Mouse (Mus musculus) heart, adult 2 months (tissue): ENCODE results near the gene Ube3b. TPM values are rescaled to one million over a fixed set of nuclear protein-coding genes. Genes with fewer than 3 reads are reported as not detected.
A peak's percentile ranks its signal among the peaks of the same experiment; 100 is the strongest.

Experiments
- DNase-seq, 2 experiments: peaks; one replicate each; pipeline ENCODE4 v3.0.0; 2021
- H3K27ac ChIP-seq: fragments of 200-600 bp; 2 replicates; pipeline ENCODE4 v1.8.1; 2022
- H3K27me3 ChIP-seq: fragments of 200-500 bp; 2 replicates; pipeline ENCODE4 v1.6.1; 2012; ENCODE audit warnings: mild to moderate bottlenecking, low read length, inconsistent platforms, mixed read lengths; ENCODE audit not compliant: control insufficient read depth, insufficient read depth
- H3K36me3 ChIP-seq: fragments of 200-500 bp; 2 replicates; pipeline ENCODE4 v1.6.1; 2012; ENCODE audit warnings: low read length, inconsistent platforms; ENCODE audit not compliant: control insufficient read depth, insufficient read depth
- H3K4me1 ChIP-seq: fragments of 200-500 bp; 2 replicates; pipeline ENCODE4 v1.6.1; 2011; ENCODE audit warnings: low read length; ENCODE audit not compliant: control insufficient read depth, insufficient read depth
- H3K4me3 ChIP-seq: fragments of 200-600 bp; 2 replicates; pipeline ENCODE4 v1.8.1; 2022
- H3K79me2 ChIP-seq: fragments of 200-500 bp; replicated peaks from 2 replicates; pipeline ENCODE4 v1.6.1; 2012; ENCODE audit warnings: mild to moderate bottlenecking, inconsistent platforms, low read length, moderate library complexity, mixed read lengths; ENCODE audit not compliant: control insufficient read depth, insufficient read depth
- H3K9ac ChIP-seq: fragments of 200-500 bp; 2 replicates; pipeline ENCODE4 v1.6.1; 2012; ENCODE audit warnings: low read depth, mild to moderate bottlenecking, control low read depth, inconsistent platforms, low read length, mixed read lengths
- CTCF ChIP-seq: fragments of 200-600 bp; IDR thresholded peaks from 2 replicates; pipeline ENCODE4 v1.8.1; 2022; ENCODE audit warnings: antibody characterized with exemption, mild to moderate bottlenecking, moderate library complexity
- EP300 ChIP-seq: fragments of 200-500 bp; IDR thresholded peaks from 2 replicates; pipeline ENCODE4 v1.6.1; 2011; ENCODE audit warnings: low read depth, low read length, control low read depth; ENCODE audit not compliant: insufficient read depth
- POLR2A ChIP-seq: fragments of 200-500 bp; IDR thresholded peaks from 2 replicates; pipeline ENCODE4 v1.6.1; 2011; ENCODE audit warnings: mild to moderate bottlenecking, low read depth, low read length, control low read depth; ENCODE audit not compliant: insufficient read depth
- WGBS: fragments of 180-500 bp; shearing (Covaris S2); methylation state at CpG from one replicate; pipeline ENCODE4 v1.1.7; 2018; 5-methylcytosine and 5-hydroxymethylcytosine counted together
- intact Hi-C: fragments of 180-260 bp; cut with DNase I; formaldehyde crosslinking; loops from one replicate; pipeline ENCODE4 v1.15.1; 2025
- polyA plus RNA-seq: library from polyadenylated mRNA; depleted of rRNA; stranded (reverse); fragments of >200 nt; gene quantifications from 2 replicates; pipeline ENCODE4 v1.2.3, GENCODE M21; 2012
- total RNA-seq, 2 experiments: library from RNA; stranded (reverse); gene quantifications; 2 replicates each; pipeline ENCODE4 v1.2.3; 2021

Gene Ube3b
- total and polyA plus RNA-seq, 3 experiments, result 84.2 to 101 (median 86.3) TPM

GRCm38 (mm10) chr5:114356250-114356935, 24.0 kb upstream of the Ube3b start:
- H3K4me1 ChIP-seq, result peaks cover 1% of the 10 kb centered on the region; the same call in 1 of the 2 replicates
- no peaks in the 10 kb centered on the region for H3K79me2 ChIP-seq
- H3K9ac ChIP-seq, result no peak overlapping the region
- no peaks in the 10 kb centered on the region for H3K36me3 ChIP-seq
- peak overlapping the region; percentile 18; the same call in 1 of the 2 replicates for H3K27ac ChIP-seq
- intact Hi-C loops, result loop anchor here (1.0 to 2.0 kb wide), 2 partner anchors 27 to 44 kb away; no protein-coding TSS in a partner anchor
- 18% methylated on average over 7 of the region's 7 CpGs for whole genome bisulfite sequencing
- TF ChIP-seq POLR2A, result peak; percentile 31; the same call in 1 of the 2 replicates
- peak; percentile 77; the same call in 1 of the 2 replicates for TF ChIP-seq EP300
- peak; percentile 92 for TF ChIP-seq CTCF
- peak; percentile 79 to 83 for DNase-seq
- H3K4me3 ChIP-seq, result no peak overlapping the region
- no peaks in the 10 kb centered on the region for H3K27me3 ChIP-seq

DNA sequence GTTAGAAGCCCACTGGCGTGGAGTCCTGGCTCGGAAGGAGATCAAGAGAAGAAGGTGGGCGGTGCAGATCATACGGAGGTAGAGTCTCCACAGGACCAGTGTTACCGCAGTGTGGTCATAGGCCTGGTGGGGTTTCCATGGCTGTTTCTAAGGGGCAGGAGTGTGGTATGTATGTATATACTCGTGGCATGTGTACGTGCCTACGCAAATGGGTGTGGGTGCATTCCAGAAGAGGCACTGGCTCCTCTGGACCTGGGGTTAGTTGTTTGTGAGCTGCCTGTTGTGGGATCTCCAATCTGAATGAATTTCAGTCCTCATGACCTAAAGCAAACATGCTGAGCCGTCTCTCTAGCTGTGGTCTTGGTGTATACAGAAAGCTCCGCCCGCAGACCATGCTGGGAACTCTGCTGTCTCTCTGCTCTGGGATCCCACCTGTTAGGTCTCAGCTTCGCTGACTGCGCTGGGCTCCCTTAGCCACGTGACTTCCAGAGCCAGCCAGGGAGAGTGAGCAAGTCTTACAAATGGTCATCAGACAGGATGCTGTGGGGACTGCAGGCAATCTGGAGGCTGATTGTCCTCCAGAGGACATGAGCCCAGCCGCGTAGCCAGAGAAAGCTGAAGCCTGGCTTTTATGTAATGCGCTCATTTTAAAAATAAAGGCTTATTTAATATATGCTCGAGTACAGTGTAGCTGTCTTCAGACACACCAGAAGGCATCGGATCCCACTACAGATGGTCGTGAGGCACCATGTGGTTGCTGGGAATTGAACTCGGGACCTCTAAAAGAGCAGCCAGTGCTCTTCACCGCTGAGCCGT, 23.3 kb upstream of the Ube3b start:
- peak in 1 of 2 experiments; percentile 55 for DNase-seq
- Histone ChIP-seq H3K4me3 (no peak overlapping the region; the same call in 1 of the 2 replicates), H3K27ac (peak overlapping the region; percentile 18; the same call in 1 of the 2 replicates), H3K36me3 (no peaks in the 10 kb centered on the region), H3K79me2 (no peaks in the 10 kb centered on the region), H3K4me1 (peaks cover 1% of the 10 kb centered on the region; the same call in 1 of the 2 replicates), H3K9ac (no peak overlapping the region), H3K27me3 (no peaks in the 10 kb centered on the region)
- intact Hi-C loops, result loop anchor here (1.0 to 2.0 kb wide), 2 partner anchors 26 to 44 kb away; no protein-coding TSS in a partner anchor
- TF ChIP-seq CTCF (no peak), POLR2A (0 out of 2 replicates have a peak, but pooled peaks have one; percentile 29), EP300 (no peak)
- WGBS, result 39% methylated on average over 23 of the region's 23 CpGs

- Histone ChIP-seq H3K27me3 (no peaks in the 10 kb centered on the region), H3K27ac (no peak overlapping the region), H3K4me3 (no peak overlapping the region), H3K36me3 (no peaks in the 10 kb centered on the region), H3K79me2 (no peaks in the 10 kb centered on the region), H3K9ac (no peak overlapping the region), H3K4me1 (peaks cover 1% of the 10 kb centered on the region; the same call in 1 of the 2 replicates)
- no peak for DNase-seq
- intact Hi-C loops, result no loop called here
- TF ChIP-seq CTCF, result no peak
- no peak for TF ChIP-seq POLR2A
- TF ChIP-seq EP300, result no peak
- whole genome bisulfite sequencing, result 82% methylated on average over 10 of the region's 10 CpGs
Observed at GRCm38 (mm10) chr5:114358833-114359232, 21.6 kb upstream of the Ube3b start.

- no peak overlapping the region for H3K9ac ChIP-seq
- no peak for DNase-seq
- no peak for TF ChIP-seq CTCF
- TF ChIP-seq POLR2A, result no peak
- TF ChIP-seq EP300, result no peak
- intact Hi-C loops, result no loop called here
- 76% methylated on average over 8 of the region's 8 CpGs for WGBS
- H3K79me2 ChIP-seq, result no peaks in the 10 kb centered on the region
- H3K27me3 ChIP-seq, result no peaks in the 10 kb centered on the region
- H3K4me3 ChIP-seq, result no peak overlapping the region
- no peaks in the 10 kb centered on the region for H3K36me3 ChIP-seq
- peaks cover 1% of the 10 kb centered on the region; the same call in 1 of the 2 replicates for H3K4me1 ChIP-seq
- no peak overlapping the region for H3K27ac ChIP-seq
Observed at GRCm38 (mm10) chr5:114359586-114359985, 20.8 kb upstream of the Ube3b start.

GRCm38 (mm10) chr5:114360968-114361367, 19.4 kb upstream of the Ube3b start:
- 81% methylated on average over 15 of the region's 15 CpGs for WGBS

More at GRCm38 (mm10) chr5:114360968-114361367, 19.4 kb upstream of the Ube3b start:
- no peaks in the 10 kb centered on the region for H3K36me3 ChIP-seq
- H3K4me3 ChIP-seq, result no peak overlapping the region
- no peaks in the 10 kb centered on the region for H3K27me3 ChIP-seq
- intact Hi-C loops, result no loop called here
- H3K4me1 ChIP-seq, result peaks cover 3% of the 10 kb centered on the region
- no peak for TF ChIP-seq POLR2A
- no peak for TF ChIP-seq CTCF
- TF ChIP-seq EP300, result no peak
- no peak overlapping the region for H3K9ac ChIP-seq
- no peaks in the 10 kb centered on the region for H3K79me2 ChIP-seq
- no peak overlapping the region for H3K27ac ChIP-seq
- no peak for DNase-seq
